Mouse (Mus musculus): ENCODE measurements around the gene Gm28230. TPM values are rescaled to one million over a fixed set of nuclear protein-coding genes. Genes with fewer than 3 reads are reported as not detected.

The Gm28230 gene
- total and polyA plus RNA-seq, 2 experiments from 2014 or later = not detected

DNA sequence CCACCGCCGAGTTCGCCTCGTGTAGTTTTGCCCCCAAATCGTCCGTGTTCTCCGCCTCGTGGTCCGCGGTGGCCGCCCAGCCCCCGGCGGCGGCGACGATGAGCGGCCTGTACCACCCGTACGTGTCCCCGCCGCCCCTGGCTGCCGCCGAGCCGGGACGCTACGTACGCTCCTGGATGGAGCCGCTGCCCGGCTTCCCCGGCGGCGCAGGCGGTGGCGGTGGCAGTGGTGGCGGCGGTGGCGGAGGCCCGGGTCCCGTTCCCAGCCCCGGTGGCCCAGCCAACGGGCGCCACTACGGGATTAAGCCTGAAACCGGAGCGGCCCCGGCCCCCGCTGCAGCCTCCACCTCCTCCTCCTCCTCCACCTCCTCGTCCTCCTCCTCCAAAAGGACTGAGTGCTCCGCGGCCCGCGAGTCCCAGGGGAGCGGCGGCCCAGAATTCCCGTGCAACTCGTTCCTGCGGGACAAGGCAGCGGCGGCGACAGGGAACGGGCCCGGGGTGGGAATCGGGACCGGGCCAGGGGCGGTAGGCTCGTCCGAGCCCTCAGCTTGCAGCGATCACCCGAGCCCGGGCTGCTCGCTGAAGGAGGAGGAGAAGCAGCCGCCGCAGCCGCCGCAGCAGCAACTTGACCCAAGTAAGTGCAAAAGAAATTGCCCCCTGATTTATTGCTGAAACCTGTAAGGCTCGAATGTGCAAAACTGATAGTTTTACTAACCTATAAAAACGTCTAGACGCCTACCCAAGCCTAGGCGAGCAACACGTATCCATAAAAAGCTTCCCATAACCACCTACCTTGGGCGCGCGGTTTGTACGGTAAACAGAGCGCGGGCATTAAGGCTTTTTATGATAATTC, 28.1 kb upstream of the Gm28230 start:
- Histone ChIP-seq H3K27ac (ENCODE audit: low read depth, low read length) (no peak overlapping the region), H3K36me3 (ENCODE audit: insufficient read depth, low read length) (no peaks in the 10 kb centered on the region), H3K4me1 (ENCODE audit: insufficient read depth, low read length) (0 out of 2 replicates have a peak, but pooled peaks cover 2% of the 10 kb centered on the region), H3K9me3 (ENCODE audit: low read length) (no peaks in the 10 kb centered on the region), H3K4me3 (ENCODE audit: low read depth, low read length) (peak overlapping the region; percentile 14), H3K4me2 (ENCODE audit: low read depth, low read length, poor library complexity, severe bottlenecking) (peak overlapping the region; percentile 35), H3K9ac (replicated peaks; ENCODE audit: low read length, poor library complexity, severe bottlenecking) (no peak overlapping the region), H3K27me3 (ENCODE audit: insufficient read depth, low read length) (peaks cover 86% of the 10 kb centered on the region)
- DNase-seq (ENCODE audit: low spot score) = no peak
- no peak for ATAC-seq (ENCODE audit: low FRiP score)
- no peak for TF ChIP-seq CTCF (IDR thresholded peaks at IDR 0.05)
- WGBS = 2% methylated on average over 56 of the region's 86 CpGs

DNA sequence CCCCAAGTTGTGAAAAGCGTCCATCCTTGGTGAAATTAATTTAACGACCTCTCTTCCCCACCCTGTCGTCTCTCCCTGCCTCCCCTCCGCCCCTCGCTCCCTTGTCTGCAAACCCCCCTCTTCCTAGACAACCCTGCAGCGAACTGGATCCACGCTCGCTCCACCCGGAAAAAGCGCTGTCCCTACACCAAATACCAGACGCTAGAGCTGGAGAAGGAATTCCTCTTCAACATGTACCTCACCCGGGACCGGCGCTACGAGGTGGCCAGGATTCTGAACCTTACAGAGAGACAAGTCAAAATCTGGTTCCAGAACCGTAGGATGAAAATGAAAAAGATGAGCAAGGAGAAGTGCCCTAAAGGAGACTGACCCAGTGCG, 27.5 kb upstream of the Gm28230 start:
- Histone ChIP-seq H3K4me3 (ENCODE audit: low read depth, low read length) (no peak overlapping the region), H3K27ac (ENCODE audit: low read depth, low read length) (no peak overlapping the region), H3K9ac (replicated peaks; ENCODE audit: low read length, poor library complexity, severe bottlenecking) (no peak overlapping the region), H3K27me3 (ENCODE audit: insufficient read depth, low read length) (peaks cover 86% of the 10 kb centered on the region), H3K4me2 (ENCODE audit: low read depth, low read length, poor library complexity, severe bottlenecking) (no peak overlapping the region), H3K9me3 (ENCODE audit: low read length) (no peaks in the 10 kb centered on the region), H3K36me3 (ENCODE audit: insufficient read depth, low read length) (no peaks in the 10 kb centered on the region), H3K4me1 (ENCODE audit: insufficient read depth, low read length) (0 out of 2 replicates have a peak, but pooled peaks cover 2% of the 10 kb centered on the region)
- 2% methylated on average over 17 of the region's 17 CpGs for WGBS
- DNase-seq (ENCODE audit: low spot score) (no peak), ATAC-seq (ENCODE audit: low FRiP score) (no peak)
- no peak for TF ChIP-seq CTCF (IDR thresholded peaks at IDR 0.05)

DNA sequence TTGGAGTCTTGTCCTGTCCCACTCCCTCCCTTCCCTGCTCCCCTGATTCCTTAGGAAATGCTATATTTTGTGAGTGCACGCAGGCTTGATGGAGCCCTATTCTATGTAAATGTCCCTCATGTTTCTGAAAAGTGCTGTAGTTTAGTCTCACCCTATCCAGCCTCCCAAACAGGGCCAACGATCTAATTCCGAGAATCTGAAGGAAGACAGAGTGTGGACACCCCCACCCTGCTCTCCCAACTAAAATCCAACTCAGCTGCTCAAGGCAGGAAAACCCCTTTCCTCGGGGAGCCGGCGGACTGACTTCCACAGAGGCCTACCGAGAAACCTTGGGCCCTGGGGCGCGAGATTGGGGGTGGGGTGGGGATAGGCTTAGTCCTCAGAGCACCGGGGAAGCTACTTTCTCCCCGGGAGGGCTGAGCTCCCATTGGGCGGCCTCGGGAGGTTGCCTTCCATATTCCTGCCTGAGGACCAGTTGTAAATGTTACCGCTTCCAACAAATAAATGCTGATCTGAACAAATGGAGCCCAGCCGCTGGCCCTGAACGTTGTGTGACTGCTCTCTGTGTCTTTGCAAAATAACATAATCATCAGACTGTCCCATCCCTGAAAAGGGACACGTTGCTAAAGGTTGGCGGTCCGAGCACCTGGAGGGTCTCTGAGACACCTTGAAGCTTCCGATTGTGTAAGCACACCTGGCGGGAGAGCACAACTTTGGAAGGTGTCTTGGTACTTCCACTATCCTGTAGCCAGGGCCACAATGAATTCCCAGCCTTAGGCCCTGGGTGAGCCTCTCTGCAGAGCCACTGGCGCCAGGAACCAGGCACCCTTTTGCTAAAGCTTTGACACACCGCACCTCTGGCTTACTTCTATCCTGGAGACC, 26.6 kb upstream of the Gm28230 start:
- H3K9ac ChIP-seq (replicated peaks; ENCODE audit: low read length, poor library complexity, severe bottlenecking) = no peak overlapping the region
- DNase-seq (ENCODE audit: low spot score) = no peak
- H3K27ac ChIP-seq (ENCODE audit: low read depth, low read length) = no peak overlapping the region
- no peak for TF ChIP-seq CTCF (IDR thresholded peaks at IDR 0.05)
- H3K27me3 ChIP-seq (ENCODE audit: insufficient read depth, low read length) = peaks cover 83% of the 10 kb centered on the region
- H3K9me3 ChIP-seq (ENCODE audit: low read length) = no peaks in the 10 kb centered on the region
- H3K4me2 ChIP-seq (ENCODE audit: low read depth, low read length, poor library complexity, severe bottlenecking) = no peak overlapping the region
- WGBS = 1% methylated on average over 23 of the region's 23 CpGs
- H3K36me3 ChIP-seq (ENCODE audit: insufficient read depth, low read length) = no peaks in the 10 kb centered on the region
- 0 out of 2 replicates have a peak, but pooled peaks cover 2% of the 10 kb centered on the region for H3K4me1 ChIP-seq (ENCODE audit: insufficient read depth, low read length)
- ATAC-seq (ENCODE audit: low FRiP score) = no peak
- no peak overlapping the region for H3K4me3 ChIP-seq (ENCODE audit: low read depth, low read length)

DNA sequence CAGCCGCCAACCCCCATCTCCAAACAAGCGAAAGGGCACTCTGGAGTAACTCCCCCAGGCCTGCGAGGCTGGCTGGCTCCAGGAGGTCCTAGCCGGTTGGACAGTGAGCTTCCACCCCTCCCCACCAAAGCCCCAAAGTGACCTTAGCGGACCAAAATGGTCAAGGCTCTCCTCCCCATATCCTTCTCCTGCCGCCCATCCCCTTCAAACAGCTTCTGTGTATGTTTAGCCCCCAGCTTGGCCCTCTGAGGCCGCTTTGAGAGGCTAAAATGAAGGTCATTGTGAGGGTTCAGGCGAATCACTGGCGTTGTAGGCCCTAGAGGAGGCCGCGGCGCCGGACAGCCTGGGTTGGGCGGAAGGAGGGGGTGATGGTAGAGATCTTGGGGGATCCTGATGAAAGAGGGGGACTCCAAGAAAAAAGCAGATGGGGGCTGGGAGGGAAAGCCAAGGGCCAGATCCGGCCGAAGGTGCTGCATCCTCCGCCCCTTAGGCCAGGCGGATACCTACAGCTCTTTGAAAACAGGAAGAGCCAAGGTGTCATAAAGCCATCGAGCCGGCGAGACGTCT, 25.9 kb upstream of the Gm28230 start:
- ATAC-seq (ENCODE audit: low FRiP score) (no peak), DNase-seq (ENCODE audit: low spot score) (no peak)
- Histone ChIP-seq H3K9me3 (ENCODE audit: low read length) (no peaks in the 10 kb centered on the region), H3K27me3 (ENCODE audit: insufficient read depth, low read length) (peaks cover 83% of the 10 kb centered on the region), H3K9ac (replicated peaks; ENCODE audit: low read length, poor library complexity, severe bottlenecking) (no peak overlapping the region), H3K4me3 (ENCODE audit: low read depth, low read length) (no peak overlapping the region), H3K27ac (ENCODE audit: low read depth, low read length) (no peak overlapping the region), H3K36me3 (ENCODE audit: insufficient read depth, low read length) (no peaks in the 10 kb centered on the region), H3K4me1 (ENCODE audit: insufficient read depth, low read length) (0 out of 2 replicates have a peak, but pooled peaks cover 2% of the 10 kb centered on the region), H3K4me2 (ENCODE audit: low read depth, low read length, poor library complexity, severe bottlenecking) (no peak overlapping the region)
- no peak for TF ChIP-seq CTCF (IDR thresholded peaks at IDR 0.05)
- 3% methylated on average over 22 of the region's 22 CpGs for WGBS

DNA sequence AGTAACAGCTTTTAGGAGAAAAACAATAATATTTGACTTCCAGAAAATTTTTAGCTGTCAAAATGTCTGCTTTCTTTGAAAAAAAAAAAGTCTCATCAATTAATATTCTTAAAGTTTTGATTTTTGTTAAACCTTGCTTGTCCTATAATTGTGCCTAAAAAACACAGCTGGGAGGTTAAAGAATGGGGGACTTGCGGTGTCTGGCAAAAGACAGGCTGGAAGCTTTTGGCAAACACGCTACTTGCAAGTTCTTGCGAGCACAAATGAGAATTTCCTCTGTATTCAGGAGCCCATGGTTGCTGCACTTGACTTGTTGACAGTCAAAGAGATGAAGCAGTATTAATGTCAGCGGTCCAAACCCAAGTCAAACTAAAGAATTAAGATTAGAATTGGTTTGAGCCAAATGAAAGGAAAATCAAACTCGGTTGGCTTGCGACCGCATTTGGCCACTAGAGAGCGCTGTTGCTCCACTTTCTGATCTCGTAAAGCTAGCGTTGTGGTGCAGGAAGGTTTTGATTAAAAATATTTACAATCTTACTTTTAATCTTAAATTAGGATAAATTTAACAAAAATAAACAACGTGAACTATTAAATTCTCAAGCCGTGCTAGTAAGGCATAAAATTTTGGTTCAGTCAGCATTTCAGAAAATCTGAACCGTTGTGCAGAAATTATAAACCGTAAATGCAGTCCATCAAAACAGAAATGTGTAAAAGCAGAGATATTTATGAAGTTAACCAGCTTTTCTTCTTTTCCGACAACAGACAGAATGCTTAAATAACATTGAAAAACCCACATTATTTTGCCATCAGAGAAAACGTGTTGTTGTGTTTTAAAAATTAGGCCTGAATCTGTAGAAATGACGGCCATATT, 24.3 kb upstream of the Gm28230 start:
- Histone ChIP-seq H3K9ac (replicated peaks; ENCODE audit: low read length, poor library complexity, severe bottlenecking) (no peak overlapping the region), H3K27ac (ENCODE audit: low read depth, low read length) (no peak overlapping the region), H3K9me3 (ENCODE audit: low read length) (no peaks in the 10 kb centered on the region), H3K36me3 (ENCODE audit: insufficient read depth, low read length) (no peaks in the 10 kb centered on the region), H3K27me3 (ENCODE audit: insufficient read depth, low read length) (peaks cover 81% of the 10 kb centered on the region), H3K4me1 (ENCODE audit: insufficient read depth, low read length) (0 out of 2 replicates have a peak, but pooled peaks cover 2% of the 10 kb centered on the region), H3K4me2 (ENCODE audit: low read depth, low read length, poor library complexity, severe bottlenecking) (no peak overlapping the region), H3K4me3 (ENCODE audit: low read depth, low read length) (no peak overlapping the region)
- no peak for ATAC-seq (ENCODE audit: low FRiP score)
- peak; percentile 91 for TF ChIP-seq CTCF (IDR thresholded peaks at IDR 0.05)
- 12% methylated on average over 17 of the region's 17 CpGs for WGBS
- DNase-seq (ENCODE audit: low spot score) = peak; percentile 81
